Mouse (Mus musculus) heart, embryonic 13.5 days (tissue): ENCODE data around the gene Hnrnph2. TPM values are rescaled to one million over a fixed set of nuclear protein-coding genes. Genes with fewer than 3 reads are reported as not detected.

Experiments used
- ATAC-seq: fragments of 200-750 bp; cut with Nextera tagmentation; 2 replicates; pipeline ENCODE4 v1.8.0; 2017; ENCODE audit warnings: moderate TSS enrichment; ENCODE audit not compliant: insufficient number of reproducible peaks, low FRiP score, low TSS enrichment; ENCODE audit errors: extremely low read depth
- H3K27ac ChIP-seq: fragments of 300-500 bp; sonication (generic); replicated peaks from 2 replicates; pipeline ENCODE4 v1.5.1; 2015; ENCODE audit warnings: moderate library complexity, mild to moderate bottlenecking, inconsistent platforms
- H3K27me3 ChIP-seq: fragments of 300-500 bp; sonication (generic); replicated peaks from 2 replicates; pipeline ENCODE4 v1.6.1; 2015; ENCODE audit warnings: mild to moderate bottlenecking, inconsistent platforms
- H3K36me3 ChIP-seq: fragments of 300-500 bp; sonication (generic); 2 replicates; pipeline ENCODE4 v1.6.1; 2015; ENCODE audit warnings: mild to moderate bottlenecking, inconsistent platforms
- H3K4me1 ChIP-seq: fragments of 300-500 bp; sonication (generic); 2 replicates; pipeline ENCODE4 v1.6.1; 2015; ENCODE audit warnings: inconsistent platforms
- H3K4me2 ChIP-seq: fragments of 300-500 bp; sonication (generic); 2 replicates; pipeline ENCODE4 v1.6.1; 2015; ENCODE audit warnings: inconsistent platforms, mild to moderate bottlenecking, moderate library complexity
- H3K4me3 ChIP-seq: fragments of 300-500 bp; sonication (generic); 2 replicates; pipeline ENCODE4 v1.5.1; 2015; ENCODE audit warnings: moderate library complexity, mild to moderate bottlenecking, inconsistent platforms
- H3K9ac ChIP-seq: fragments of 300-500 bp; sonication (generic); 2 replicates; pipeline ENCODE4 v1.6.1; 2015; ENCODE audit warnings: inconsistent platforms, mild to moderate bottlenecking, moderate library complexity
- H3K9me3 ChIP-seq: fragments of 300-500 bp; sonication (generic); 2 replicates; pipeline ENCODE4 v1.6.1; 2016; ENCODE audit warnings: inconsistent platforms
- WGBS: fragments of 180-500 bp; shearing (Covaris S2); methylation state at CpG from one replicate; pipeline ENCODE4 v1.1.7; 2015; ENCODE audit warnings: mixed read lengths; 5-methylcytosine and 5-hydroxymethylcytosine counted together
- polyA plus RNA-seq: library from polyadenylated mRNA; unstranded; fragments of >200 nt; fragmentation: Nextera tagmentation; extraction: Ambion mirVana; gene quantifications from 2 replicates; pipeline ENCODE4 v1.2.1, GENCODE M21; 2015

Hnrnph2 gene
- polyA plus RNA-seq, 1 experiment from 2014 or later: 109 TPM

GRCm38 (mm10) chrX:134586447-134586846, 14.5 kb upstream of the Hnrnph2 start:
- no peaks in the 10 kb centered on the region for H3K27me3 ChIP-seq
- H3K4me2 ChIP-seq: peak overlapping the region; percentile 74
- peaks cover 8% of the 10 kb centered on the region for H3K4me1 ChIP-seq
- H3K9ac ChIP-seq: peak overlapping the region; percentile 88
- H3K4me3 ChIP-seq: peak overlapping the region; percentile 63
- no peak for ATAC-seq
- H3K27ac ChIP-seq: peak overlapping the region; percentile 87
- no peaks in the 10 kb centered on the region for H3K9me3 ChIP-seq
- WGBS: 22% methylated on average over 8 of the region's 8 CpGs
- peaks cover 28% of the 10 kb centered on the region for H3K36me3 ChIP-seq

DNA sequence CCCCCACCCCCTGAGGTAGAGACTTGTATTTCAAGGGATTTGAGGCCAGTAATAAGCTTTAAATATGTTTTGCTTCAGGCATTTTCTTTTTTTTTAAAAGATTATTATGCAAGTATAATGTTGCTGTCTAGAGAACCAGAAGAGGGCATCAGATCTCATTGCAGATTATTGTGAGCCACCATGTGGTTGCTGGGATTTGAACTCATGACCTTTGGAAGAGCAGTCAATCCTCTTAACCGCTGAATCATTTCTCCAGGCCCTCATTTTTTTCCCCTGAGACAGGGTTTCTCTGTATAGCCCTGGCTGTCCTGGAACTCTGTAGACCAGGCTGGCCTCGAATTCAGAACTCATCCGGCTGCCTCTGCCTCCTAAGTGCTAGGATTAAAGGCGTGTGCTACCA, 12.7 kb upstream of the Hnrnph2 start:
- Histone ChIP-seq H3K9me3 (no peaks in the 10 kb centered on the region), H3K27ac (no peak overlapping the region), H3K4me3 (no peak overlapping the region), H3K27me3 (no peaks in the 10 kb centered on the region), H3K36me3 (peaks cover 28% of the 10 kb centered on the region), H3K9ac (no peak overlapping the region), H3K4me2 (no peak overlapping the region), H3K4me1 (peaks cover 8% of the 10 kb centered on the region)
- 76% methylated on average over 4 of the region's 4 CpGs for WGBS
- ATAC-seq: no peak

DNA sequence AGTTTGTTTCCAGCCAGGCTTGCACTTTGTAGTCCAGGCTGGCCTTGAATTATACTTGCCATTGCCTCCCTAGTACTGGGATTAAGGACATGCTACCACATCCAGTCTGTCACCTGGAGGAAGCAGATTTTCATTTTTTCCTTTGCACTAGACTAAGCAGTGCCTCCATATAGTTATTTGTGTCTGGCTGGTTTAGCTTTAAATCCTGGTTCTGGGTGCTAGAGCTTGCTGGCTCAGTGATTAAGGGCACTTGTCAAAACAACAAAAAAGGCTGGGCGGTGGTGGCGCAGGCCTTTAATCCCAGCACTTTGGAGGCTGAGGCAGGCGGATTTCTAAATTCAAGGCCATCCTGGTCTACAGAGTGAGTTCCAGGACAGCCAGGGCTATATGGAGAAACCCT, 12.0 kb upstream of the Hnrnph2 start:
- Histone ChIP-seq H3K4me2 (no peak overlapping the region), H3K36me3 (peaks cover 28% of the 10 kb centered on the region), H3K9me3 (no peaks in the 10 kb centered on the region), H3K9ac (no peak overlapping the region), H3K4me1 (peaks cover 8% of the 10 kb centered on the region), H3K4me3 (no peak overlapping the region), H3K27me3 (no peaks in the 10 kb centered on the region), H3K27ac (no peak overlapping the region)
- no peak for ATAC-seq
- 79% methylated on average over 3 of the region's 3 CpGs for WGBS

DNA sequence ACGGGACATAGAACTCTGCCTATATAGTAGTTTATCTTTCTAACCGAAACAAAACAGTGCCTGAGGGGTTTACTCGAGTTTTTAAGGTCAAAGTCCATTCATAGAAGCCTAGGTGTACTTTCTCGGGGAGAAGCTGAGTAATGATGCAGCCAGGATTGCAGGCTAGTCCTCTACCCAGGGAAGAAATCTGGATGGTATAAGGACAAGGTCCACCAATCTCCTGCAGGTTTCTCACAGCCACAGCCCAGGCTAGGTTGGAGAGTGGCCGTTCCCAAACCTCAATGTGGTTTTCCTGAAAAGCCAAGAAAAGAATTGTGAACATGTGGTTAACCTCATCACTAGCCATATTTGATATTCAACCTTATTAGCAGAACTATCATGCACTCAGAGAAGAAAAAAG, 11.1 kb upstream of the Hnrnph2 start:
- Histone ChIP-seq H3K4me1 (peaks cover 7% of the 10 kb centered on the region), H3K27me3 (no peaks in the 10 kb centered on the region), H3K27ac (no peak overlapping the region), H3K4me3 (no peak overlapping the region), H3K9me3 (no peaks in the 10 kb centered on the region), H3K36me3 (peaks cover 28% of the 10 kb centered on the region), H3K9ac (no peak overlapping the region), H3K4me2 (no peak overlapping the region)
- 53% methylated on average over 5 of the region's 5 CpGs for WGBS
- no peak for ATAC-seq

- 24% methylated on average over 10 of the region's 10 CpGs for WGBS
- Histone ChIP-seq H3K9ac (peak overlapping the region; percentile 79), H3K4me1 (peaks cover 11% of the 10 kb centered on the region), H3K36me3 (0 out of 2 replicates have a peak, but pooled peaks cover 2% of the 10 kb centered on the region), H3K4me2 (peak overlapping the region; percentile 71), H3K27ac (peak overlapping the region; percentile 75), H3K27me3 (no peaks in the 10 kb centered on the region), H3K9me3 (no peaks in the 10 kb centered on the region), H3K4me3 (peak overlapping the region; percentile 61)
- ATAC-seq: no peak
These were observed 935 bp upstream of the Hnrnph2 start for GRCm38 (mm10) chrX:134599922-134600565.

DNA sequence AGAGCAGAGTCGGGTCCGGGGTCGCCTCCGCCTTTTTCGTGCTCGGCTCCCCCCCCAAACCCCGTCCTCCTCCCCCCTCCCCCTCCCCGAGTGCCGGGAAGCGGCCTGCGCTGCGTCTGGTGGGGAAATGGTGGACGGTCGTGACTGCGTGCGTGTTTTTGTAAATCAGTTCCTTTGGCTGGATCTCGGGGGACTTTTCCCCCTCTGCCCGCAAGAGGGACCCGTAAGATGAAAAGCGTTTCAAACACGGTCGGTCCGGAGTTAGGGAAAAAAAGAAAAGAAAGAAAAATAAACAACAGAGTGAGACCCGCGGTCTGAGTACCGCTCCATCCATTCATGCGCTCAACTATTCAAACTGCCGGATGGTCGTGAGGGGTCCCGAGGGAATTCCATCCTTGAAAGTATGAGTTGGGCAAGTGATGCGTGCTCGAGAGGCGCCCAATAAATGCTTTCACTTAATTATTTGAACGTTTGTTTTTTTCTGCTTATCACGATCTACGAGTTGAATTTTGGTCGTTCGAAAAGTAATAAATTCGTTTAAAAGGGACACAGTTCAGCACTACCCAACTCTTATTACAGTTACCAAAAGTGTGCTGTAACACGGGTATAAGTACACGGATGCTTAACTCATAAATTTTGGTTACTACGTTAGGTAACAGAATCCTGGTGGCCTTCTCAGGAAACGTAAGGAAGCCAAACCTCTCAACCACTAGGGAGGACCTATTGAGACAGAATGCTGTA, 571 bp downstream of the Hnrnph2 start:
- Histone ChIP-seq H3K9me3 (no peaks in the 10 kb centered on the region), H3K36me3 (0 out of 2 replicates have a peak, but pooled peaks cover 2% of the 10 kb centered on the region), H3K9ac (peak overlapping the region; percentile 84), H3K4me3 (peak overlapping the region; percentile 61), H3K4me1 (peaks cover 11% of the 10 kb centered on the region), H3K4me2 (peak overlapping the region; percentile 70), H3K27me3 (no peaks in the 10 kb centered on the region), H3K27ac (peak overlapping the region; percentile 90)
- ATAC-seq: peak; percentile 73
- 11% methylated on average over 41 of the region's 43 CpGs for WGBS

- Histone ChIP-seq H3K9me3 (no peaks in the 10 kb centered on the region), H3K36me3 (peaks cover 6% of the 10 kb centered on the region), H3K27me3 (no peaks in the 10 kb centered on the region), H3K9ac (no peak overlapping the region), H3K4me3 (no peak overlapping the region), H3K27ac (no peak overlapping the region), H3K4me1 (0 out of 2 replicates have a peak, but pooled peaks cover 3% of the 10 kb centered on the region), H3K4me2 (no peak overlapping the region)
- WGBS: 42% methylated on average over 4 of the region's 4 CpGs
- no peak for ATAC-seq
These were observed 8.5 kb downstream of the Hnrnph2 start for GRCm38 (mm10) chrX:134609472-134609871.

- H3K4me1 ChIP-seq: 0 out of 2 replicates have a peak, but pooled peaks cover 3% of the 10 kb centered on the region
- no peaks in the 10 kb centered on the region for H3K27me3 ChIP-seq
- no peak overlapping the region for H3K4me2 ChIP-seq
- peaks cover 6% of the 10 kb centered on the region for H3K36me3 ChIP-seq
- WGBS: 68% methylated on average over 4 of the region's 4 CpGs
- no peak for ATAC-seq
- H3K4me3 ChIP-seq: no peak overlapping the region
- H3K9ac ChIP-seq: no peak overlapping the region
- no peaks in the 10 kb centered on the region for H3K9me3 ChIP-seq
- H3K27ac ChIP-seq: no peak overlapping the region
These were observed 10.0 kb downstream of the Hnrnph2 start for GRCm38 (mm10) chrX:134610984-134611383.

DNA sequence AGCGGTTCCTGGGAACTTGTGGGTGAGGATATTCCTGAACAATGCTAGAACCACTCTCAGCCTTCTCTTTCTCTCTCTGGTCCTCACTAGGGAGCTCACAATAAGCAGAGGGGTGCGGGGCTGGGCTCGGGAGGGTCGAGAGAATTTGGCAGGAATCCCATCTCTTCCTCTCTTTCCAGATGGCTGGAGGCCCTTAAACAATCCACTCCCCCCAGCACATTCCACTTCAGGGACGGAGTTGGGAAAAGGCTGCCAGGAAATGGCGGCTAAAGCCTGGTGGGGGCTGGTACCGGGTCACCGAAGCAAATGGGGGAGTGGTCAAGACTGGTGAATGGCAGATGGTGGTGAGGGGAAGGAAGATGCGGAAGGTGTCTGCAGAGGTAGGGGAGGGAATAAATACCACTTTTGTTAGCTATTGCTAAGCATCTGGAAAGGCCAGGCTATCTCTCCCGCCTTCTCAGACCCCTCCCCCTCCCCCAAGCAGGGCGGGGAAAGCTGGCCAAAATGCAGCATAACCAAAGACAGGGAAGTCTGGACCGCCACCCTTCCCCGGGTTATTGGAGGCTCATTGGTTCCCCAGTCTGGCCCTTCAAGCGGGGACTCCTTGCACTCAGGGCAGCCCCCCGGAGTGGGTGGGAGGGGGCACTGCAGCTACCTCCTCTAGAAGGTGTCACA, 11.4 kb downstream of the Hnrnph2 start:
- ATAC-seq: peak; percentile 70
- Histone ChIP-seq H3K9ac (peak overlapping the region; percentile 64), H3K36me3 (peaks cover 2% of the 10 kb centered on the region), H3K4me1 (0 out of 2 replicates have a peak, but pooled peaks cover 3% of the 10 kb centered on the region), H3K4me2 (peak overlapping the region; percentile 64), H3K27me3 (no peaks in the 10 kb centered on the region), H3K4me3 (peak overlapping the region; percentile 46), H3K9me3 (no peaks in the 10 kb centered on the region), H3K27ac (peak overlapping the region; percentile 90)
- 9% methylated on average over 15 of the region's 15 CpGs for WGBS

GRCm38 (mm10) chrX:134614306-134614705, 13.3 kb downstream of the Hnrnph2 start:
- no peak for ATAC-seq
- H3K4me3 ChIP-seq: no peak overlapping the region
- no peak overlapping the region for H3K27ac ChIP-seq
- no peaks in the 10 kb centered on the region for H3K9me3 ChIP-seq
- no peak overlapping the region for H3K4me2 ChIP-seq
- H3K9ac ChIP-seq: no peak overlapping the region
- H3K36me3 ChIP-seq: no peaks in the 10 kb centered on the region
- 0 out of 2 replicates have a peak, but pooled peaks cover 3% of the 10 kb centered on the region for H3K4me1 ChIP-seq
- H3K27me3 ChIP-seq: no peaks in the 10 kb centered on the region
- WGBS: 56% methylated on average over 2 of the region's 2 CpGs

- no peak overlapping the region for H3K27ac ChIP-seq
- WGBS: 53% methylated on average over 9 of the region's 9 CpGs
- H3K4me2 ChIP-seq: no peak overlapping the region
- H3K9ac ChIP-seq: no peak overlapping the region
- no peaks in the 10 kb centered on the region for H3K27me3 ChIP-seq
- no peak for ATAC-seq
- H3K4me3 ChIP-seq: no peak overlapping the region
- no peaks in the 10 kb centered on the region for H3K9me3 ChIP-seq
- no peaks in the 10 kb centered on the region for H3K4me1 ChIP-seq
- H3K36me3 ChIP-seq: no peaks in the 10 kb centered on the region
These were observed 18.7 kb downstream of the Hnrnph2 start for GRCm38 (mm10) chrX:134619695-134620094.
